Mouse (Mus musculus) hematopoietic multipotent progenitor cell, adult 10-12 weeks (in vitro differentiated cells): ENCODE data around the gene Vps26c. TPM values are rescaled to one million over a fixed set of nuclear protein-coding genes. Genes with fewer than 3 reads are reported as not detected.

Source experiments
- polyA plus RNA-seq: library from polyadenylated mRNA; stranded (reverse); fragments of >175 nt; gene quantifications from 2 replicates; pipeline ENCODE4 v1.2.3, GENCODE M21; 2012; ENCODE audit warnings: low replicate concordance

Gene Vps26c
- polyA plus RNA-seq: 5.0 and 6.5 TPM in 2 replicates

GRCm38 (mm10) chr16:94526344-94527151 is at the start of gene Vps26c:
TSS of gene Vps26c (minus strand) at chr16:94526830.

GRCm38 (mm10) chr16:94569229-94570176 is 42.9 kb upstream of the Vps26c start, which contains the start of gene Dyrk1a:
TSS of gene Dyrk1a (plus strand) at chr16:94570010.

Other genes starting within 250 kb of the Vps26c start
- 8.5 and 11.4 TPM in 2 replicates for gene Hlcs, start 213.3 kb downstream of the Vps26c start, polyA plus RNA-seq
- 0.31 TPM in 2 replicates for gene Ripply3, start 198.4 kb downstream of the Vps26c start, polyA plus RNA-seq
- gene Ttc3, start 156.2 kb downstream of the Vps26c start, polyA plus RNA-seq: 5.8 and 7.8 TPM in 2 replicates
- gene Pigp, start 155.0 kb downstream of the Vps26c start, polyA plus RNA-seq: 29.0 and 36.1 TPM in 2 replicates
- gene Dyrk1a, start 43.2 kb upstream of the Vps26c start, polyA plus RNA-seq: 22.2 and 26.6 TPM in 2 replicates